Mouse (Mus musculus): ENCODE results near the gene Ugt1a9.
"Not testable (repeated sequence)": the region's sequence is repeated elsewhere in the genome, so short reads cannot be mapped to it uniquely, and the experiment has no call there.

Ugt1a9 gene

GRCm38 (mm10) chr1:88220336-88220735, 149.7 kb downstream of the Ugt1a9 start:
- no peak for DNase-seq (ENCODE audit: low spot score in 2 of 2)

- DNase-seq (ENCODE audit: low spot score in 2 of 2): no peak
Measured at GRCm38 (mm10) chr1:88222216-88222615, 151.6 kb downstream of the Ugt1a9 start.

- peak in 1 of 2 experiments; percentile 2 for DNase-seq (ENCODE audit: low spot score in 2 of 2)
Measured at GRCm38 (mm10) chr1:88223011-88223515, 152.5 kb downstream of the Ugt1a9 start.

GRCm38 (mm10) chr1:88223591-88223990, 153.0 kb downstream of the Ugt1a9 start:
- peak in 1 of 2 experiments; percentile 2 for DNase-seq (ENCODE audit: low spot score in 2 of 2)

- DNase-seq (ENCODE audit: low spot score in 2 of 2): peak in 1 of 2 experiments; percentile 1
Measured at GRCm38 (mm10) chr1:88224029-88224776, 153.6 kb downstream of the Ugt1a9 start.

GRCm38 (mm10) chr1:88225301-88225700, 154.7 kb downstream of the Ugt1a9 start:
- DNase-seq (ENCODE audit: low spot score in 2 of 2): not testable (repeated sequence)

- DNase-seq (ENCODE audit: low spot score in 2 of 2): peak in 1 of 2 experiments; percentile 1
Measured at GRCm38 (mm10) chr1:88225741-88226140, 155.1 kb downstream of the Ugt1a9 start.

GRCm38 (mm10) chr1:88226670-88227379, 156.2 kb downstream of the Ugt1a9 start, which contains the start of gene Mroh2a:
Gene Mroh2a (plus strand): TSS chr1:88226986.
- DNase-seq (ENCODE audit: low spot score in 2 of 2): no peak

GRCm38 (mm10) chr1:88227482-88227881, 156.9 kb downstream of the Ugt1a9 start:
- DNase-seq (ENCODE audit: low spot score in 2 of 2): no peak

GRCm38 (mm10) chr1:88228121-88228520, 157.5 kb downstream of the Ugt1a9 start:
- no peak for DNase-seq (ENCODE audit: low spot score in 2 of 2)

- DNase-seq (ENCODE audit: low spot score in 2 of 2): no peak
Measured at GRCm38 (mm10) chr1:88229566-88229965, 159.0 kb downstream of the Ugt1a9 start.

GRCm38 (mm10) chr1:88229986-88230385, 159.4 kb downstream of the Ugt1a9 start:
- DNase-seq (ENCODE audit: low spot score in 2 of 2): no peak

GRCm38 (mm10) chr1:88230421-88230820, 159.8 kb downstream of the Ugt1a9 start:
- no peak for DNase-seq (ENCODE audit: low spot score in 2 of 2)

GRCm38 (mm10) chr1:88230981-88231802, 160.6 kb downstream of the Ugt1a9 start:
- DNase-seq (ENCODE audit: low spot score in 2 of 2): no peak

- no peak for DNase-seq (ENCODE audit: low spot score in 2 of 2)
Measured at GRCm38 (mm10) chr1:88231803-88232499, 161.4 kb downstream of the Ugt1a9 start.

- DNase-seq (ENCODE audit: low spot score in 2 of 2): no peak
Measured at GRCm38 (mm10) chr1:88232664-88233380, 162.2 kb downstream of the Ugt1a9 start.

GRCm38 (mm10) chr1:88233421-88234247, 163.0 kb downstream of the Ugt1a9 start:
- DNase-seq (ENCODE audit: low spot score in 2 of 2): no peak

- DNase-seq (ENCODE audit: low spot score in 2 of 2): no peak
Measured at GRCm38 (mm10) chr1:88234248-88234610, 163.6 kb downstream of the Ugt1a9 start.

- no peak for DNase-seq (ENCODE audit: low spot score in 2 of 2)
Measured at GRCm38 (mm10) chr1:88234646-88235045, 164.0 kb downstream of the Ugt1a9 start.

All from natural killer cell, adult 2 months (primary cell).